Mouse (Mus musculus) left cerebral cortex, postnatal 10 days (tissue): ENCODE measurements at regions not wholly inside any gene's neighbourhood (a gene's known extent, or its start where the extent isn't known, plus 50 kb on each side); places are given as distances from the start of the nearest gene placed in this dataset.
A peak's percentile ranks its signal among the peaks of the same experiment; 100 is the strongest.

ENCODE experiments used
- DNase-seq, 2 experiments: peaks; one replicate each; pipeline ENCODE4 v3.0.0; 2021 to 2022; ENCODE audit warnings: low spot score in 2 of 2, mixed read lengths in 1 of 2; ENCODE audit errors: extremely low spot score in 1 of 2
- intact Hi-C: fragments of 180-260 bp; cut with DNase I; formaldehyde crosslinking; loops from one replicate; pipeline ENCODE4 v1.15.1; 2025

DNA sequence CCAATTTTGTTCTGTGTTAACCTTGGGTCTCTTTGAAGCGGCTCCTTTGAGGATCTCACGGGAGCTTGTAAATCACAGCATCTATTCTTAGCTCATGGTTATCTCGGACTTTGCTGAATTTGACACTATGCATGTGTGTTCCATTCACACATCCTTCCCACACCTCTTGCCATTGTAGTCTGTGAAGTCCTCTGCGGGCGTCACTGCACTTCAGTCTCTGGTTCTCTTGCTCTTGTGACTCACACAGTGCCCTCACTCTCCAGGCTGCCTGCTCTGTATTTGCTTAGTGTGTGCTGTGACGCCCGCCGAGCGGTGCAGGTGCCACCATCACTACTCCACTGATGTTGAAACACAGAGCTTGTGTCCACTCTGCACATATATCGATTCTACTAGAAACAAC lies 1271.2 kb downstream of the Synb start:
- no peak for DNase-seq
- intact Hi-C loops, result no loop called here

DNA sequence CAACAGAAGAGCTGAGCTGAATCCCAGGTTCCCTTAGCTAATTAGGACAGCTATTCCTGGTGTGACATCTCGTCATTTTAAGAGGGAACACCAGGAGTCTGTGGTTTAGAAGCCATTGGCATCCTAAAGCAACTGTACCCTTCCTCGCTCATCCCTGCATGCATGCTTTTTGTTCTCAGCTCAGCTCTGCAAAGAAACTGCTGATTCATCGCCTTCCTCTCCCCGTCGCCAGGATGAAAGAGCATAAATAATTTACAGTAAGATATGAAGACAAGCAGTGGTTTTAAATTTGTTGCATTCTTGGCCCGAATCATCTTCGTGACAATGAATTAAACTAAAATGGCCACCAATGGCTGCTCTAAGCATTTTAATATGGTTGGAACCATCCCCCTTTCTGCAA lies 1272.9 kb downstream of the Synb start:
- intact Hi-C loops, result no loop called here
- no peak for DNase-seq

DNA sequence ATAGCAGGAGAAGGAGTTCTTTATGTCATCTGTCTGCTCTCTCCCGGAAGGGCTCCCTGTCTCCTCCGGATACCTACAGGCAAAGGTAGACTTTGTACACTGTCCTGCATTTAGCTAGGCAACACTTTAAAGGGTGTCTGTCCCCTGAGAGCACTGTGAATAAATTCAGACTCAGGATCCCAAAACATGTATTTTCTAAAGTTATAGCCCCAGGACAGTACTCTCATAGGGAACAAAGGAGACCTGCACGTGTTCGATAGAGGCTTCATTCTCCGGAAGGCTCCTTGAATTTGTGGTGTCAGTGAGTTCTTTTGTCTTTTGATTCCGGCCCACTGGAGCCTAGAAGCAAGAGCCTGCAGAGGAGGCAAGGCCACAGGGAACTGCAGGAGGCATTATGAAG lies 1273.3 kb downstream of the Synb start:
- no peak for DNase-seq
- intact Hi-C loops, result no loop called here

DNA sequence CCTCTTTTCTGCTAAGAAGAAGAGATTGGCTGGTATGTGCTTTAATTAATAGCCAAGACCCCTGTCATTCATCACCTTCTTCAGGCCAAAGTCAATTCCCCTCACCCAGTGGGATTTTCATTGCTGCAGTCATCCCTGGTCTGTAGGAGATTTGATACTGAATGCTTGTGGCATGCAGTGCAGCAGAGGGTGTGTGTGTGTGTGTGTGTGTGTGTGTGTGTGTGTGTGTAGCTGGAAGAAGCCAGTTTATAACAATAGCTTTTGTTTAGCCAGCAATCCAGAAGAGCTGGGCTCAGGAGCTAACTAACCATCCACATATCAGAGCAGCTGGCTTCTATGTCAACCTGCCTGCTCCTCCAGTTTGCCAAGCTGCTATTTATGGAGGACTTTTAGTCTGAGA lies 1275.4 kb downstream of the Synb start:
- no peak for DNase-seq
- intact Hi-C loops, result no loop called here

DNA sequence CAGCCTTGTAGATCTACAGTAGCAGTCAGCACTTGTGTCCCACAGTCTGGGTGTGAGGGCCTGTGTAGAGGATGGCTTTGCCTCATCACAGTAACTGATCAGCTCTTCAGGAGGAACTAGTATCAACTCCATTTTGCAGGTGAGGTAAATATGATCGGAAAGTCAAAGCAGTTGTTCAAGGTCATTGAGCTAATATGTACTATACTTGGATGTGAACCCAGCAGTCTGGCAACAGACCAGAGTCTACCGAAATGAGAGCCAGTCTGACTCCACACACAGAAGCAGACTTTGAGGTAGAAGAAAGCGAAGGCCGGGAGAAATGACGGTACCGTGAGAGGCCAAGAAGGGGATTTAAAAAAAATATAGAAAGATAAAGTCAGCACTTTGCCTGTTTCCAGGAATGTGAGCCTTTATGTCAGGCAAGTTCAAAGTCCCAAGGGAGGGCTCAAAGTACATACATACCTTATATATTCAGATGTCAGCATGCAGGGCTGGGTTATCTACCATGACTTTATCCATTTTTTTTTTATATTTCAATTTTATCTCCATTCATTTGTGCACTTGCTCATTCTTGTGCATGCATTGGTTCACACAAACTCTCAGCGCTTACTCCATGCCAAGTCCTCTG lies 1297.2 kb downstream of the Synb start:
- intact Hi-C loops, result loop anchor here (10.0 kb wide), 2 partner anchors 68 to 498 kb away; no protein-coding TSS in a partner anchor
- no peak for DNase-seq

DNA sequence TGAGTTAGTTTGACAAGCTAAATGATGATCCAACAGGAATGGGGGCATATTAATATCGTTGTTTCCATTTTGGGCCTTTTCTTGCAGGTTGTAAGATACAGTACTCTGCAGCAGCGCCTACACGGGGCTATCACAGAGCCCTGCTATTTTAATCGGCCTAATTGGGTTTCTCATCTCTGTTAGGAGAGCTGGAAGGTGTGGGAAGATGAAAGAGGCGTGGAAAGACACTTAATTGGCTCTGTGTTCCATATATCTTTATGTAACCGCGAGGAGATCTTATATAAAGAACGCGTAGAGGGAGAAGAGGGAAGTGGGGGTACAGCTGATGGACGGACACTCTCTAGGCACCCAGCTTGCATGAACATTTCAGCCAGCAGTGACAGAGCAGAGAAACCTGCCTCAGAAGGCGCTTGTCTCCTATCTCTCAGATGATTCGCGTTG lies 1300.5 kb downstream of the Synb start:
- intact Hi-C loops, result loop anchor here (2.0 to 10.0 kb wide), 3 partner anchors 71 to 501 kb away; no protein-coding TSS in a partner anchor
- no peak for DNase-seq

DNA sequence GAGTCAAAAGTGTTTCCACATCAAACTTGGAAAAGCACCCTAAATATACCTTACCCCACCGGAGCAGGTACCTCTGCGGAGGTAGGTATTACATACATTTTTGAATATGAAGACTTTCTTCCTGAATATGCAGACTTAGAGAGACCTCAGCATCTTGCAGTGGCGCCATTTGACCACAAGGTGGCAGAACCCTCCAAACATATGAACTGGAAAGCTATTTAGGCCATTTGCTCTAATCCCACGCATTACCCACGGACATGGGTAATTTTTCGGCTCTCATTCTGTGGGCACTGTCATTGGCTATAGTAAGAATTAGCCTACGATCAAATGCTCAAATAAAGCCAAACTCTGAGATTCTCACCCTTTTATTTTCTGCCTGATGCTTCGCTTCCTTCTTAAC lies 1301.0 kb downstream of the Synb start:
- peak; percentile 60 to 68 for DNase-seq
- intact Hi-C loops, result loop anchor here (2.0 to 10.0 kb wide), 3 partner anchors 72 to 502 kb away; no protein-coding TSS in a partner anchor

DNA sequence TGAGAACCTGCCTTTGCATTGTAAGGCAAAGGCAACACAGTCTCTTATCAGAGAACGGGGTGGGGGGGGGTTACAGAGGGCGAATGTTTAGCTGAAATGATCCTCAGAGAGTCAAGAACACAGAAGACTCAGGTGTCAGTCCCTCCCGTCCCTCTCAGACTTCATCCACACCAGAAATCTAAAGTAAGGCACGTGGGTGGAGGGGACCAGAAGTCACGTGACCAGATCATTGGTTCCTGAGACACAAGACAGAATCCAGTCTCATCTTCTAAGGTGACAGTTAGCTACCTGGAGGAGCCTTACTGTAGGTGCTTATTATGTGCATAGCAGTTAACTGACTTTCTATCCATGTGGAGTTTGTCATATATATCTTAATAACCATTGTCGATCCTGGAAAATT lies 1302.0 kb downstream of the Synb start:
- intact Hi-C loops, result loop anchor here (2.0 to 10.0 kb wide), 3 partner anchors 73 to 503 kb away; no protein-coding TSS in a partner anchor
- DNase-seq, result no peak

DNA sequence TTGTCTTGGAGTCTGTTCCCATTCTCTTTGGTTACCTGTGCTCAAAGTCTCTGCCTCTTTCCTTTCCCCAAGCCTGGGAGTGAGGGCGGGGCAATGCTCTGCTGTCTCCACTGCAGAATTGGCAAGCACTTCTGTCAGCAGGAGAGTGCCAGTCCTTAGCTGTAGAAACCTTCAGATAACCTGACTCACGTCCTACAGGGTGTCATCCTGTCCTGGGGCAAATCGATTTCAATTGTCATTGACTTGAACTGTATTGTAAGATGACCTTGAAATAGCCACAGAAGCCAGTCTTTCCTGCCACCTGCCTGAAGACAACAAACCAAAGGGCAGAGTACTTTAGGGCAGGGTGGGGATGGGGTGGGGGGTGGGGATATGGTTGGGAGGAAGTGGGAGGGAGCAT lies 1303.8 kb downstream of the Synb start:
- intact Hi-C loops, result loop anchor here (10.0 kb wide), 2 partner anchors 75 to 505 kb away; no protein-coding TSS in a partner anchor
- DNase-seq, result no peak
